Mouse (Mus musculus): ENCODE data around the gene Crim1.

Gene Crim1

DNA sequence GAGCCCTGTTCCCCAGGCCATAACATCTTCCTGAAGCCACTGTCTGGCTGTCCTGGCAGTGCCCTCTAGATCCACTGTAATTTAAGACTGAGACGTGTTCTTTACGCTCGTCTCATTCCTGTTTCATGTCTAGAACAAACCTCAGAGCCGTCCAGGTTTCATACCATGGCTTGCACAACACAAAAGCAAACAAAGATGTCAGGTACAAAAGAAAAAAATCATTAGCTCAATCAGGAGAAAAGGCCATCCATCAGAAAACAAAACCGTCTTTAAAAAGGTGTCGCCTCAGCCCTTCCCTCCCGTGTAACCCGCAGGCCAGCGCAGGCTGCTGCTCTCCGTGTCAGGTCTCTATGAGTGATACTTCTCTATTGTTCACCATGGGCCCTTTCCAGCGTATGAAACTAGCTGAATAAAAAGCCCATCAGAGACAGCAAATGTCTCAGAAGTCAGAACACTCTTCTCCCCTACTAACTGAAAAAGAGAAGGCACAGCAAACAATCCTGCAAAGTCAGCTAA lies 179.7 kb downstream of the Crim1 start:
- no peak for DNase-seq

DNA sequence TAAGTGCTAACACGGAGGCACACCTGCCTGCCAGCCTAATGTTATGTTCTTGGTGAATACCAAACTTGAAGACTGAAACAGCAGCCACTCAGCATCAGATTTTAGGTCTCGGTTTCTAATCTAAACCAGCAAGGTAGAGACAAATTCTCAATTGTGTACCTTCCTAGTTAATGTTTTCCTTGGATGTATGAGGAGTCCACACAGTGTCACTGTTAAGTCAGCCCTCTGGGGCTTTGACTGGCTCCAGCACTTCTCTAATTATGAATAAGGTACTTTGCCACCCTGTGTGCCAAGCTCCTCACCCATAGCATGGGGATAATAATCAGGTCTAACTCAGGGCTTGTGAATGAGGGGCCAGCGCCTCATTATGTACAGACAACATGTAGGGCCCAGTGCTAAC lies 182.3 kb downstream of the Crim1 start:
- DNase-seq: no peak

DNA sequence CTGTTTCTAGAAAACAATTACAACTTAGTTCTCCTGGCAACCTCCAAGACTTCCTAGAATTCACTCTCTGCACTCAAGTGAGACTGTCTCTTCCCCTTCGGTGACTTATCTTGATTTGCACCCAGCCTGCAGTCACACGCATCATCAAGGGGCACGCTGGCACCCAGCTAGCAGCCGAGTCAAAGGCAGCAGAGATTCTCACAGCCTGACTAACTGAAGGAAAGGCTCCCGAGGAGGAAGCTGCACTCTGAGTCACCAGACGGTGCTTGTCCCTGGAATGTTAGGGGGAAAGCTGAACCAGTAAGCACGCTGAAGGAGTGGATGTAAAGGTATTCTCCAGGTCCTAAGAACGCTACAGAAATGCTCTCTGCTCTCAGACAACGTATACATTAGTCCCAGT lies 187.6 kb downstream of the Crim1 start:
- no peak for DNase-seq

DNA sequence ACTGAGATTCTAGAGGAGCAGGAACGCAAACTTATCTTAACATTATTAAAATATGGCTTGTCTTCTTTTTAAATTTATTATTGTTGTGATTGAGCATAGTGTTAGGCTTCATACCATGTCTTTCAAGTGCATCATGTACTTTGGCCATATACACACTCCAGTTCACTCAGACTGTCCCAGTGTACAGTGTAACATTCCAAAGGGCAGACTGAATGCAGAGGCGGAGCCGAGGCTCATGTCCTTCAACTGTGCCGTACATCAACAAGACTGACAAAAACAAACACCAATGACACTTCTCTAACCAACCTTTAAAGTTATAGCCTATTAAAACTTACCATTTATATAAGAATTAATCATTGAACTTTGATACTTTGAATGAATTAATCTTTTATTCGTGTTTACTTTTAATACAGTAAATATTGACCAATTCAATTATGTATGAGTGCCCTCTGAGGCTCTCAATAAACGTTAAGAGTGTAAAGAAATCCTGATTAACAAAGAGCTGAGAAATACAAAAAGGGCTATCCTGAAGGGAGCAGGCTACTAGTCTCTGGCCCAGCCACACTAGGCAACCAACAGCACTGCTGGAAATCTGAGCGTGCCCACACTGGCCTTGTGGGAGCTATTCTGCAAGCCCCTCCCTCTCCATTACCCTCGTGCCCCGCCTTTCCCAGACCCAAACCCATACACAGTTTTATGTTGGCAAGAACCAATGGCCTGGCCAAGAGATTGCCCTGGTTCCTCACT lies 188.2 kb downstream of the Crim1 start:
- DNase-seq: no peak

DNA sequence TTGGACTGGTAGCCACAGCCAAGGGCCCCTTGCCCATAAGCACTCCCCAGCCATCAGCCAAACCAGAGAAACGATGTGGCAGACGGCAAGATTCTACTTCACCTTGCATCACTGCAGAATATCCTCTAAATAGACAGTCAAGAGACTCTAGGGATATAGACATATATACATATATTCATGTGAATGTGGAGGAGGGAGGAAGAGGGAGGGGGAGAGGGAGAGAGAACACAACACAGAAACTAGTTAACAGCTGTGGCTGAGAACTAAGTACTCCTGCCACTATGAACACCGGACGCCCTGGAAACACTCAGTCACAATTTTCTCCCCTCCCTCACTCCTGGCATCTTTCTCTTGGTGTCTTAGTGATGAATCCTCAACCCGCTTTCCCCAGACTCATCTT lies 189.5 kb downstream of the Crim1 start:
- no peak for DNase-seq

DNA sequence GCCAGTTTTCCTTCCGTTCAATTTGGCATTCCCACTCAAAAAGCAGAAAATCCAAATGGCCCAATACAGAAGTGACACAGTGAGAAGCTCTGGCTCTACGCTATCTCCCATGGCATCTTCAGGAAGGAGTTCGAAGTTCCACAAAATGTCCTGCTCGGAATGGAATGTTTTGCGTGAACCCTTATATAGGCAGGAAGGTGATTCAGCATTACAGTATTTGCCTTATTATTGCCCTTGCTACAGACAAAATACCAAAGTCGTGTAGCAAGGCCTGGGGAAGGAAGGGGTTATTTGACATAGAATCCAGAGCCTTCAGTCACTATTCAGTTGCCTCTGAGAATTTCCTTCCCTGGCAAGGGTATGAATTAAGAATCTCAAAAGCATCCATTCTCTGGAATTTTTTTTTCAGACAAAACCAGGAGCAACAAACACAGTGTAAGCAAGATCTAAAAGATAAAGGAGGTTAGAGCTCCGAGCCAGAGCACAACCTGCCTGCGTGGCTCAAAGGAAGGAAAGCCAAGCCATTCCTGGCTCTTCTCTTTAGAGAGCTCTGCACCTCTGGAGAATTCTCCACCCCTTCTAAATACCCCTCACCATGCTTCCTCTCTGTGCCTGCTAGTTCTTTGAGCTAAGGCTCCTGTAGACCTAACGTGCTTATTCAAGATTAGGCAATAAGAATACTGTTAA lies 192.5 kb downstream of the Crim1 start:
- DNase-seq: no peak

DNA sequence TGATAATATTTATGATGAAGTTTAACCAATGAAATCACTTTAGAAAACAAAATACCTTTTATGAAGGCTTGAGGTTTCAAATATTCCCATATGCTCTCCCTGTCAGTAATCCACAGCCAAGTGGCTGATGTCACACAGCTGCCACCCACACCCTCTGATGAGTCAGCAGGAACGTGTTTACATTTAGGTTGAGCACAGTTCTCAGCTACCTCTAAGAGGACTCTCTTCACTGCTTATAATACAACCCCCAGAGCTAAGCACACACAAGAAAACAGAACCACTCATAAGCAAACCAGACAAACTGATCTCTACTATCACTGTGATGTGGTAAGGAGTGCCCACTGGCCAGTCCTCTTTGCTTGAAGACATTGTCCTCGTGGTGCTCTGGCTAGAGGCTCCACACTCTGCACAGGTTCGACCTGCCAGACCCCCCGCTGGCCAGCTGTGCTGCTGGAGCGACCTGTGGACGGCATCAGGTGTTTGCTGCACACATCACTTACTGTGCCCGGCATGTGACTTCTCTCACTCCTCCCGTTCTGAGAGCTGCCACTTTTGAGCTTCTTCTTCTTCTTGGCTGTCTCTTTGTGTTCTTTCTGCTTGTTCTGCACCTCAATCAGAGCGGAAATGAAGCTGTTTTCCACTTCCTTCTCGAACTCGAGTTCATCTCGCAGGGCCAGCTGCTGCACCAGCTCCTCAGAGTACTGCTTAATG lies 200.2 kb downstream of the Crim1 start:
- DNase-seq: peak; percentile 53

DNA sequence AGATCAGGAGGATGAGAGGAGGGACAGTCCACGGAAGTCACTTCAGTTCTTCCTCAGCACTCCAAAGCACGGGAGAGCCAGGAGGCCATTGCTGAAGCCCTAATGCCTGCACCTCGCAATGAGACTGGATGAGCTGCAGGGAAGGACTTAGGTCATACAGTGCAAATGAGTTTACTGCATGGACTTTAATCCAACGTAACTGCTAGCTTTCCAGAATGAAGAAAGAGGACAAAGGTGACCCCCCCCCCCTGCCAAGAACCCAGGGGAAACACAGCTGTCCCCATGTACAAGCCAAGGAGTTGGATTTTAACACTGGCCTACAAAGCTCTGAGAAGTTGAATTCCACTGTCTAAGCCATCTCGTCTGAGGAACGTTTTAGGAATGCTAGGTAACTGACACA lies 201.3 kb downstream of the Crim1 start:
- DNase-seq: no peak

DNA sequence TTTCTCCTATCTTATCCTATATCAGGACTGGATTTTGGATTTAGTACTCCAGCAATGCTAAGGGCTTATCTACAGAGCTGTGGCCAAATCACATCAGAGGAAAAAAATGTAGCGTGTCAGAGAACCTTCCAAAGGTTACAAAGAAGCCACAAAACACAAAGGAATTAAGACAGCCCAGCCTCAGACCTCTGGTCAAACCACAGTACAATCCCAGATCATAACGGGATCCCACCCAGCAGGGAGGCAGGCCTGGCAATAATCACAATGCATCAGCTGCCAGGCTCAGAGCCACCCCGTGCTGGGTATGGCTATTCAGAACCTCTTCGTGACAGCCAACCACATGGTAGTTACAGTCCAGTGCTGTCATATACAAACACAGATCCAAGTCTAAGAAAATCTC lies 201.7 kb downstream of the Crim1 start:
- no peak for DNase-seq

DNA sequence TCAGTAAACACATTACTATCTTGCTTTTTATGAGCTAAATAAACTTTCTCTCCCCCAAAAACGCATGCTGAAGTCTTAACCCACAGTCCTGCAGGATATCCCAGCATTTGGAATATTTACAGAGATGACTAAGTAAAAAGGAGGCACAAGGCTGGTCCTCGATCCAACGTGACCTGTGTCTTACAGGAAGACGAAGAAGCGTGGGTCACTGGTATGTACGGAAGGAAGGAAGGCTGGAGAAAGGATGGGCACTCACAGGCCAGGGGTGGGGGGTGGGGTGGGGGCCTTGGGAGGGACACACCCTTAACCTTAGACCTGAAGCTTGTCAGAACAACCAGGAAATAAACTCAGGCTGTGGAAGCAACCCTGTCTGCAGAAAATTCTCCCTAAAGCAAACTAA lies 202.1 kb downstream of the Crim1 start:
- no peak for DNase-seq

DNA sequence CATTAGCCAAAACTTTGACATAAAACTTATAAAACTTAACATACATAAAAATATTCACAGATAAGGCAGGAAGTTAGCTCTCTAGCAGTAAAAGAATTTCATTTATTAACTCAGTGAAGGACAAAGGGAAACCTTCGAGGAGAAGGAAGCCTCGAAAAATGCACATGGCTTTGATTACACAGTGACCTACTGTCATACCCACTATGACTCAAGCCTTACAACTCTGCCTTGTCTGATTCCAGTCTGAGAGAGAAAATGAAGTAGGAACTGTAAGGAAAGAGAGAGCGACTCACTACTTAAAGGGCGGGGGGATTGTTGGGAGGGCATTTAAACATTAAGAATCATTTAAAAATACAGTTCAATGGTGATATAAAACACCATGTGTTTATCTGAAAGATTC lies 203.2 kb downstream of the Crim1 start:
- DNase-seq: no peak

DNA sequence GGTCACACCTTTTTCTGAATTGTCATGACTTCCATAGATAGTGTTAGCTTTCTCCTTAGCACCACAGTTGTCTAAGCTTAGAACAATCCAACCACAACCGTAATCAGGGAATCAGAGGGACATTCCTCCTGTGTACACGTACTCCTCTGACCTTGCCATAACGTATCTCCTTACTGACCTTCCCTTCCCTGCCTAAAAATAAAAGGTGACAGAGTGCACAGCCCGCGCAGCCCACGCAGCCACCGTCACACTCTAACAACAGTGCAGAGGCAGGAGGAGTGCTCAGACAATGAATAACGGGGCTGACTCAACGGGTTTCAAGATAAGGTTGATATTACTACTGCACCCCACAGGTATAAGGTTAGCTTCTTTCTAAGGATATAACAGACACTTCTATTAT lies 203.8 kb downstream of the Crim1 start:
- no peak for DNase-seq

DNA sequence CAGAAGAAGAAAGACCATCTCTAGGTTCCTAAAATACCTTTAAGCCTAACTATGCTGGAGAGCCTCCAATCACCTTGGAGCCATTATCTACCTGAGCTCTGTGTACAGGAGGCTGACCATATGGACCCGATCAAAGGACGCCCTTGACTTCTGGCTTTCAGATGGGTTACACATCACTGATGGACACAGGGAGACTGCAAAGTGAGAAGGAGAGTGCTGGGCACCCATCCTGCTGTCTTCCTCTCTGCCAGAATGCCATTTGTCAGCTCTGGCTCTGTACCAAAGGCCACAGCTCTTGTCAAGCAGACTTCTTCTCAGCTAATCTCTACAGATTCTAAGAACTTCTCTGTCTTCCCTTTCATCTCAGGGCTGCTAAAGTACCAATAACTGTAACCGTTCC lies 205.3 kb downstream of the Crim1 start:
- no peak for DNase-seq

DNA sequence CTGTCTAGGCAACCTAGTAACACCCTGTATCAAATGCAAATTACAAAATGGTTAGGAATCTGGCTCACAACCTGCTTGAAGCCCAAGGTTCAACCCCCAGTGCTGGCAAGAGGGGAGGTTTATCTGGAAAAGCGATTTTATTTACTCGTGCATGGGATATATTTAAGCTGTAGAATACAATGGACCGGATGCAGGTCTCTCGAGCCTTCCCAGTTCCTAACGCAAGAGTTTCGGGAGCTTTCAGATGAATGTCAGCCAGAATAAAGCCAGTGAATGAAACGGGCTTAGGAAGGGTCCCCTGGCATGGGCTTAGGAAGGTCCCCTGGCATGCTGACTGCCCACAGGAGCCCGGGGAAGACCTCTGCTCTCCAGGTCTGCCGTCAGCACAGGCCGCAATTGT lies 206.8 kb downstream of the Crim1 start:
- DNase-seq: no peak

DNA sequence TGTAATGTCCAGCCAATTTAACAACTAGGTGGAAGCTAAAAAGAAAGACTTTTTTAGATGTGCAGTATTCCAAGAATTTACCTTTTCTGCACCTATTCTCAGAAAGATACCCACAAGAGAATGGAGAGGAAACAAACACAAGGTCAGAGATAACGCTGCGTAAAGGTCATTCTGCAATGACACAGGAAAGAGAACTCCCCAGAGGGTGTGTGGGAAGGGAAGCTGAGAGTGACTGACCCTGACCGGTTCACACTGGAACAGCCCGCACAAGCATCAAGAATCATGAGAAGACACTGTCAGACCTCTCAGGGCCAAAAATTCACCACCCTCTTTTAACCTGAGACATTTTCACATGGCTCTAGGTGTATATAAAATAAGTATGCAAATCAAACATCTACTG lies 207.5 kb downstream of the Crim1 start:
- no peak for DNase-seq

DNA sequence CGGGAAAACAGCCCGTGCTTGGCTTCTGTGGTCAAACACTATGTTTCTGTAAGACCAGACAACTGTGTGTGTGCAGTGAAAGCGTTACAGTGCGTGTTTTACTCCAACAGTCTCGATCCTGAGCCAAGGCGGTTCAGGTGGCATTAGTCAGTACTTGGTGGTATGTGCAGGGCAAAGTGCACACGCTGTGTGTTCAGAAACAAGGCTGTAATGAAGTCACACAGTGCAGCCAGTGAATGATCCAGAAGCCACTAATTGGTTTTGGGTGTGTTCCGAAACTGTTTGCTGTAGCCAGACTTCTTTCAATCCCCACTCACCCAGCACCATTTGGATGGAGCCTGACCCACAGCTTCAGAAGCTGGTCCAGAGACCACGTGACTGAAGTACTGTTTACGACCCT lies 208.3 kb downstream of the Crim1 start:
- no peak for DNase-seq

DNA sequence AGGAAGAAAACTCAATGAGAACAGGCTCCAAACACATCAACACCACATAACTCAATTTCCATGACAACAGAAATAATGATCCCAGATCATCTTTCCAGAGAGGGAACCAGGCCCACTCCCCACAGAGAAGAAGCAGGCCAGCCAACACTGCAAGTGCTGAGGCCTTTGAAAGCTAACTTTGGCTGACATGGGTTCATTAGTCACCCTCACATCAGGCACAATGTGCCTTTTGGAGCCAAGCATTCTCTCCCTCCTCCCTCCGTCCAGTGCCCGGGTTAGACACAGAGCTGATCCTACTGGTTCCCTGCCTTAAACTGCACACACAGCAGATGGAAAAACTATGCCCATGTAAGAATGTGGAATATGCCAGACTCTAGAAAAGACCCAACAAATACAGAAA lies 209.9 kb downstream of the Crim1 start:
- DNase-seq: no peak

DNA sequence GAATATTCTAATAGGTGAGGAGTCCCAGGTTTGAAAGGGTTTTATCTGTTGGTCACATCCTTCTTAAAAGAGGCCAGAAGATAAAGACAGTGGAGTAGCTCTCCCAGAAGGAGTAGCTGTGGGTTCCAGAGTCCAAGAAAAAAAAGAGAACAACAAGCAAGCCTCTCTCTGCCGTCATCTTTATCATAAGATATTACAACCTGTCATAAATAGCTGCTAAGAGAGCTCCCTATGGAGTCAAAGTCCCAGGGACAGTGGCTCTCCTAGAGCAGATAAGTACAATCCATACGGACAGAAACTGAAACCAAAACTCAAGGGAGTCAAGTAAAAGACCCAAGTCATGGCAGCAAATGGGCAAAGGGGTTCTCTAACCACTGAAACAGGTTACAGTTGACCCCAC lies 215.2 kb downstream of the Crim1 start:
- no peak for DNase-seq

DNA sequence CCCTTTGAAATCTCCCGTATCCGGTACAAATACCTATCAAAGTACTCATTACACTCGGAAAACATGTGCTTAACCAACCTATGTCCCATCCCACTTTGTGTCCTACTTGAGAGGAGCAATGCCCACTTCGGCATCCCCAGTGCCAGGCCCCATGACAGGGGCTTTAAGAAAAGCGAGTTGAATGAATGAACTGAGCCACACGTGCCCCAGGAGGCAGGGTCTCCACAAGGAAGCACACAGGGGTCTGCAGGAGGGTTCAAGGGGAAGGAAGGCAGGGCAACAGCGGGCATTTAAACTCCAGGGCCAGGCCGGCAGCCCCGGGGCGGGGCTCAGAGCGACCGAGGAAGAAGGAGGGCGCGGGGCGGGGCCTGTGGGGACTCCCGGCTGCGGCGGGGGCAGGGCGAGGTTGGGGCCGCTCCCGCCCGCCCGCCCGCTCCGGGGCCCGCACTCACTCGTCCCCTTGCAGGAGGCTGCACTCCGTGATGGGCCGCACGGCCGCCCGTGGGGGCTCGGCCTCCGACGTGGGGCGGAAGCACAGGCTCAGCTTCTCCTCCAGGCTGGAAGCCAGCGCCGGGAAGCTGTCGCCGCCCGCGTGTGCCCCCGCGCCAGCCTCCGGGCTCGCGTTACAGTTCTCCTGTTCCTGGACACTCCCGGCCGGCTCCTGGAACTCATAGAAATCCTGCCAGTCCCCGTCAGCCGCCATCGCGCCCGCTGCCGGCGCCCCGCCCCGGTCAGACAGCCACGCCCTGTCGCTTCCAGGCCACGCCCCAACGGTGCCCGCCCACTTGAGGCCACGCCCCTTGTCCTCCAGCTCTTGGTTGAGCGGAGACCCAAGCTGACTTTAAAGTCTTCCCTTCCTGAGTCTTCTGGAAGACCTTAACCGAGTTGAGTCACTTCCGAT lies 217.6 kb downstream of the Crim1 start, which contains the start of gene Fez2:
Gene Fez2 (minus strand): TSS at position 772 of the 901 bp plus-strand sequence.
- peak; percentile 96 for DNase-seq

DNA sequence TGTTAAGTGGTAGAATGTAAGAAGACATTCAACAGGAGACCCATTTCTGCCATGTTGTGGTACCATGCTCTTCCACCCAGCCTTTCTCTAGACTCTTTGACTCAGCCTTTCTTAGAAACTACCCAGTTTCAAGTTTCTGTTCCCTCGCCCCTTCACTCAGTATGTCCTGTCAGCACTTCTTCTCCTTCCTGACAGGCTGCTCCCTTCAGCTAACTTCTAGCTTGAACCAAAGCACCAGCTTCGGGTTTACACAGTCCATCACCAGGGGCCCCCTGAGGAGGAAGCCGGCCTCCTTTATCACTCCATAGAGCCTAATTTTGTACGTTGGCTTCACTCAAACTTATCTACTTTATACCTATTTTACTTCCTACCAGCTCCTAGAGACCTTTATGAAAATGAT lies 219.2 kb downstream of the Crim1 start:
- DNase-seq: no peak

DNA sequence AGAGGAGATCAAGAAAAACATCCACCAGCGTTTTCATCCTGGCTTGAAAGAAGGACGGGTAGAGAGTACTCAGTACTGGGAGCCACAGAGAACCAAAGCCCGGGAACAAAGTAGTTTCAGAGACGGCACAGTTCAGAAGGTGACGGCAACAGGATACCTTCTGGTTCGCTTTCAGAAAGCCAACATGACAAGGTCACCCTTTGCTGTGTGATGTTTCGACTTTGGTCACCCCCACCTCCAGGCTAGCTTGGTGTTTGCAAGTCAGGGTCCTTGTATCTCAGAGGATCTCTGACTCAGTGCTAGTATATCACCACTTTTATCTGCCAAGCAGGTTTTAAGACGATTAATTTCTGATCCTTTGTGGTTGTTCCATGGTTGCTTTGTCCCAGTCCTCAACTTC lies 225.0 kb downstream of the Crim1 start:
- DNase-seq: no peak

Data from thymus, postnatal 25 days (tissue).